Mouse (Mus musculus) c-Kit-positive CD71-positive TER-119-positive erythroid progenitor cells, embryonic 14.5 days (primary cell): ENCODE data around the gene Bmx.

ENCODE experiments used
- DNase-seq: peaks from one replicate; pipeline ENCODE4 v3.0.0-alpha.2; 2013; ENCODE audit warnings: low spot score

Bmx gene

GRCm38 (mm10) chrX:164175311-164175710 is 82.7 kb downstream of the Bmx start:
- no peak for DNase-seq

GRCm38 (mm10) chrX:164173880-164174279 is 84.1 kb downstream of the Bmx start:
- no peak for DNase-seq

GRCm38 (mm10) chrX:164171034-164171433 is 87.0 kb downstream of the Bmx start:
- no peak for DNase-seq

GRCm38 (mm10) chrX:164164681-164165080 is 93.3 kb downstream of the Bmx start:
- DNase-seq, result peak; percentile 36

GRCm38 (mm10) chrX:164154594-164154993 is 103.4 kb downstream of the Bmx start:
- no peak for DNase-seq

GRCm38 (mm10) chrX:164153606-164154005 is 104.4 kb downstream of the Bmx start:
- no peak for DNase-seq

- DNase-seq, result no peak
These were observed 105.3 kb downstream of the Bmx start for GRCm38 (mm10) chrX:164152703-164153102.

GRCm38 (mm10) chrX:164145463-164146250 is 112.3 kb downstream of the Bmx start:
- peak; percentile 42 for DNase-seq
